Mouse (Mus musculus) stomach, embryonic 14.5 days (tissue): ENCODE results near the gene Tbc1d12. TPM values are rescaled to one million over a fixed set of nuclear protein-coding genes. Genes with fewer than 3 reads are reported as not detected.

Experiments used
- ATAC-seq: fragments of 200-750 bp; cut with Nextera tagmentation; 2 replicates; pipeline ENCODE4 v1.8.0; 2017; ENCODE audit warnings: low read depth, moderate TSS enrichment; ENCODE audit not compliant: insufficient number of reproducible peaks, insufficient read depth, low FRiP score
- H3K27ac ChIP-seq: fragments of 300-500 bp; sonication (generic); 2 replicates; pipeline ENCODE4 v1.5.1; 2014; ENCODE audit warnings: mild to moderate bottlenecking, low read length, moderate library complexity, mixed read lengths
- H3K27me3 ChIP-seq: fragments of 300-500 bp; sonication (generic); 2 replicates; pipeline ENCODE4 v1.6.1; 2014; ENCODE audit warnings: low read length, control low read depth, mixed read lengths; ENCODE audit not compliant: control insufficient read depth, insufficient read depth
- H3K36me3 ChIP-seq: fragments of 300-500 bp; sonication (generic); 2 replicates; pipeline ENCODE4 v1.6.1; 2014; ENCODE audit warnings: mild to moderate bottlenecking, control low read depth, low read length, moderate library complexity, mixed read lengths; ENCODE audit not compliant: control insufficient read depth, insufficient read depth
- H3K4me1 ChIP-seq: fragments of 300-500 bp; sonication (generic); 2 replicates; pipeline ENCODE4 v1.6.1; 2014; ENCODE audit warnings: low read length, control low read depth, mixed read lengths; ENCODE audit not compliant: control insufficient read depth, insufficient read depth
- H3K4me2 ChIP-seq: fragments of 300-500 bp; sonication (generic); replicated peaks from 2 replicates; pipeline ENCODE4 v1.6.1; 2014; ENCODE audit warnings: low read depth, low read length, control low read depth
- H3K4me3 ChIP-seq: fragments of 300-500 bp; sonication (generic); 2 replicates; pipeline ENCODE4 v1.5.1; 2014; ENCODE audit warnings: low read depth, low read length, control low read depth
- H3K9ac ChIP-seq: fragments of 300-500 bp; sonication (generic); replicated peaks from 2 replicates; pipeline ENCODE4 v1.6.1; 2014; ENCODE audit warnings: low read depth, mild to moderate bottlenecking, control low read depth, low read length, moderate library complexity, mixed read lengths
- H3K9me3 ChIP-seq: fragments of 300-500 bp; sonication (generic); 2 replicates; pipeline ENCODE4 v1.6.1; 2016; ENCODE audit warnings: low read depth, low read length, control low read depth; ENCODE audit not compliant: control insufficient read depth
- WGBS: fragments of 180-500 bp; shearing (Covaris S2); extraction: QIAGEN DNeasy Blood & Tissue Kit; methylation state at CpG from one replicate; pipeline ENCODE4 v1.1.7; 2014; 5-methylcytosine and 5-hydroxymethylcytosine counted together
- polyA plus RNA-seq: library from polyadenylated mRNA; unstranded; fragments of >200 nt; fragmentation: Nextera tagmentation; extraction: Ambion mirVana; gene quantifications from 2 replicates; pipeline ENCODE4 v1.2.1, GENCODE M21; 2014

Gene Tbc1d12
- polyA plus RNA-seq, 1 experiment from 2014 or later = 3.0 TPM

- ATAC-seq = no peak
Measured at GRCm38 (mm10) chr19:38929471-38930251, 93.3 kb downstream of the Tbc1d12 start.

GRCm38 (mm10) chr19:38930252-38930787, 93.9 kb downstream of the Tbc1d12 start:
- Histone ChIP-seq H3K4me1 (no peaks in the 10 kb centered on the region), H3K4me2 (peak overlapping the region; percentile 75), H3K4me3 (peak overlapping the region; percentile 76), H3K27ac (peak overlapping the region; percentile 84), H3K27me3 (no peaks in the 10 kb centered on the region), H3K9ac (peak overlapping the region; percentile 60), H3K36me3 (peaks cover 3% of the 10 kb centered on the region), H3K9me3 (no peaks in the 10 kb centered on the region)
- 1% methylated on average over 23 of the region's 23 CpGs for WGBS
- peak; percentile 29; the same call in 1 of the 2 replicates for ATAC-seq

More at GRCm38 (mm10) chr19:38929471-38930251, 93.3 kb downstream of the Tbc1d12 start:
- H3K9ac ChIP-seq = peak overlapping the region; percentile 60; the same call in 1 of the 2 replicates
- peak overlapping the region; percentile 76 for H3K4me3 ChIP-seq
- H3K9me3 ChIP-seq = no peaks in the 10 kb centered on the region
- no peaks in the 10 kb centered on the region for H3K27me3 ChIP-seq
- H3K4me1 ChIP-seq = no peaks in the 10 kb centered on the region
- H3K4me2 ChIP-seq = peak overlapping the region; percentile 75
- H3K27ac ChIP-seq = no peak overlapping the region
- H3K36me3 ChIP-seq = no peaks in the 10 kb centered on the region; the same call in 1 of the 2 replicates
- 64% methylated on average over 13 of the region's 13 CpGs for WGBS

GRCm38 (mm10) chr19:38930788-38931565, 94.6 kb downstream of the Tbc1d12 start, which contains the start of gene Hells:
Gene Hells (plus strand): TSS chr19:38930915.
- ATAC-seq = peak; percentile 92
- Histone ChIP-seq H3K4me2 (peak within 1 kb of the TSS; percentile 75), H3K9me3 (no peaks in the 10 kb centered on the region), H3K27ac (peak within 1 kb of the TSS; percentile 84), H3K9ac (peak within 1 kb of the TSS; percentile 60), H3K27me3 (no peaks in the 10 kb centered on the region), H3K36me3 (peaks cover 8% of the 10 kb centered on the region), H3K4me3 (peak within 1 kb of the TSS; percentile 76), H3K4me1 (no peaks in the 10 kb centered on the region)
- WGBS = under 1% methylated on average over 74 of the region's 76 CpGs

- no peak overlapping the region for H3K27ac ChIP-seq
- no peaks in the 10 kb centered on the region for H3K9me3 ChIP-seq
- H3K9ac ChIP-seq = peak overlapping the region; percentile 60
- no peak for ATAC-seq
- H3K4me1 ChIP-seq = no peaks in the 10 kb centered on the region
- peaks cover 11% of the 10 kb centered on the region for H3K36me3 ChIP-seq
- no peaks in the 10 kb centered on the region for H3K27me3 ChIP-seq
- WGBS = 2% methylated on average over 6 of the region's 6 CpGs
- H3K4me3 ChIP-seq = peak overlapping the region; percentile 76
- H3K4me2 ChIP-seq = peak overlapping the region; percentile 75
Measured at GRCm38 (mm10) chr19:38931566-38931890, 95.1 kb downstream of the Tbc1d12 start.

GRCm38 (mm10) chr19:38944590-38945307, 108.4 kb downstream of the Tbc1d12 start:
- Histone ChIP-seq H3K9ac (no peak overlapping the region), H3K27ac (no peak overlapping the region), H3K4me2 (no peak overlapping the region), H3K9me3 (no peaks in the 10 kb centered on the region), H3K36me3 (peaks cover 27% of the 10 kb centered on the region), H3K4me3 (no peak overlapping the region), H3K27me3 (no peaks in the 10 kb centered on the region), H3K4me1 (no peaks in the 10 kb centered on the region)
- no peak for ATAC-seq
- WGBS = 91% methylated on average over 2 of the region's 2 CpGs

Other genes starting within 250 kb of the Tbc1d12 start
- gene Noc3l, start 17.3 kb upstream of the Tbc1d12 start, polyA plus RNA-seq = 9.2 and 9.3 TPM in 2 replicates
- gene Hells, start 94.3 kb downstream of the Tbc1d12 start, polyA plus RNA-seq = 49.4 and 49.9 TPM in 2 replicates
- gene Cyp2c55, start 170.4 kb downstream of the Tbc1d12 start, polyA plus RNA-seq = 0.17 TPM in 1 of 2 replicates, not detected in the other
- gene Cyp2c65, start 224.4 kb downstream of the Tbc1d12 start, polyA plus RNA-seq = 3.4 and 4.1 TPM in 2 replicates